Mouse (Mus musculus): ENCODE measurements around the gene Htr2b. TPM values are rescaled to one million over a fixed set of nuclear protein-coding genes. Genes with fewer than 3 reads are reported as not detected.

Gene Htr2b
- polyA plus RNA-seq, 1 experiment: not detected

- WGBS: 99% methylated on average over 2 of the region's 2 CpGs
- Histone ChIP-seq H3K27me3 (ENCODE audit: control insufficient read depth, insufficient read depth, low read length) (no peaks in the 10 kb centered on the region), H3K4me1 (ENCODE audit: control insufficient read depth, insufficient read depth, low read length) (no peaks in the 10 kb centered on the region), H3K27ac (ENCODE audit: insufficient read depth, low read length) (no peak overlapping the region), H3K4me3 (replicated peaks; ENCODE audit: insufficient read depth, low read depth, low read length) (no peak overlapping the region)
- TF ChIP-seq POLR2A (IDR thresholded peaks at IDR 0.05; ENCODE audit: borderline replicate concordance, insufficient read depth, low read length) (no peak), CTCF (IDR thresholded peaks at IDR 0.05; ENCODE audit: borderline replicate concordance, insufficient read depth, low read depth, low read length) (no peak)
- no peak for DNase-seq
Observed at GRCm38 (mm10) chr1:86076565-86076964, 35.2 kb downstream of the Htr2b start.

DNA sequence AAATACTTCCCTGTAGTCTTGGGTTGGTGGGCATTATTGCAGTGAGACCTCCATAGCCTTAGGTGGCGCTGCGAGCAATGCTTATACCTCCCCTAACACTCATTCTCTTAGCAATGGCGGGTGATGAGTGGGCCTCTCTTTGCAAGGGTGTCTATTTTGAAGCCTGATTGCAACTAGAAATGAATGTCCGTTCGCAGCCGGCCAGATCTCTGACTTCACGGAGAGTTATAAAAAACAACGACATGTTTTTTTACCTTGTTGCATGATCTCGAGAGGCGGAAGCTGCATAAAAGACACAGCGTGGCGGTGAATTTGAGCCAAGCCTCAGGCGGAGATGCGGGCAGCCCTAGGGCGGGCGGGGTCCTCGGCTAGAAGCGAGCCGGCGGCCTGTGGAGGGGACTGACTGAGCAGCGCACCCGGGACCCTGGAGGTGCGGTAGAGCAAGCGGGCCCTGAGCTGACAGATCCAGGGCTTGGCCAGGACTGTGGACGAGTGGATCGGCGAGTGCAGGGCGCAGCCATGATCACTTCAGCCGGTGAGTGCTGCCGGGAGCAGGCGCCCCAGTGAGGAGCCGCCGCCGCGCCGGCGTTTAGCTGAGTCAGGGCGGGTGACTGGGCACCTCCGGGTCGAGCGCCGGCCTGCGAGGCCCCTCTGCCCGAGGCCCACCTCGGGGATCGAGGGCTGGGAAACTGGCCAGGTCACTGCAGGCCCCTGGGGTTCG lies 47.3 kb downstream of the Htr2b start, which contains the start of gene Psmd1:
Gene Psmd1, plus strand, starts transcription at position 117 of the 721 bp plus-strand sequence.
- Histone ChIP-seq H3K4me3 (replicated peaks; ENCODE audit: insufficient read depth, low read depth, low read length) (peak within 1 kb of the TSS; percentile 83), H3K27me3 (ENCODE audit: control insufficient read depth, insufficient read depth, low read length) (no peaks in the 10 kb centered on the region), H3K4me1 (ENCODE audit: control insufficient read depth, insufficient read depth, low read length) (no peaks in the 10 kb centered on the region; the same call in 1 of the 2 replicates), H3K27ac (ENCODE audit: insufficient read depth, low read length) (peak within 1 kb of the TSS; percentile 84)
- DNase-seq: peak; percentile 84 to 92
- TF ChIP-seq CTCF (IDR thresholded peaks at IDR 0.05; ENCODE audit: borderline replicate concordance, insufficient read depth, low read depth, low read length) (peak; percentile 79), POLR2A (IDR thresholded peaks at IDR 0.05; ENCODE audit: borderline replicate concordance, insufficient read depth, low read length) (peak; percentile 53; the same call in 1 of the 2 replicates)
- WGBS: under 1% methylated on average over 47 of the region's 47 CpGs

GRCm38 (mm10) chr1:86062523-86062922 lies 49.2 kb downstream of the Htr2b start:
- no peaks in the 10 kb centered on the region; the same call in 1 of the 2 replicates for H3K4me1 ChIP-seq (ENCODE audit: control insufficient read depth, insufficient read depth, low read length)
- H3K4me3 ChIP-seq (replicated peaks; ENCODE audit: insufficient read depth, low read depth, low read length): no peak overlapping the region
- no peaks in the 10 kb centered on the region for H3K27me3 ChIP-seq (ENCODE audit: control insufficient read depth, insufficient read depth, low read length)
- WGBS: 70% methylated on average over 6 of the region's 6 CpGs
- no peak overlapping the region for H3K27ac ChIP-seq (ENCODE audit: insufficient read depth, low read length)
- no peak for DNase-seq
- no peak for TF ChIP-seq CTCF (IDR thresholded peaks at IDR 0.05; ENCODE audit: borderline replicate concordance, insufficient read depth, low read depth, low read length)
- no peak for TF ChIP-seq POLR2A (IDR thresholded peaks at IDR 0.05; ENCODE audit: borderline replicate concordance, insufficient read depth, low read length)

DNA sequence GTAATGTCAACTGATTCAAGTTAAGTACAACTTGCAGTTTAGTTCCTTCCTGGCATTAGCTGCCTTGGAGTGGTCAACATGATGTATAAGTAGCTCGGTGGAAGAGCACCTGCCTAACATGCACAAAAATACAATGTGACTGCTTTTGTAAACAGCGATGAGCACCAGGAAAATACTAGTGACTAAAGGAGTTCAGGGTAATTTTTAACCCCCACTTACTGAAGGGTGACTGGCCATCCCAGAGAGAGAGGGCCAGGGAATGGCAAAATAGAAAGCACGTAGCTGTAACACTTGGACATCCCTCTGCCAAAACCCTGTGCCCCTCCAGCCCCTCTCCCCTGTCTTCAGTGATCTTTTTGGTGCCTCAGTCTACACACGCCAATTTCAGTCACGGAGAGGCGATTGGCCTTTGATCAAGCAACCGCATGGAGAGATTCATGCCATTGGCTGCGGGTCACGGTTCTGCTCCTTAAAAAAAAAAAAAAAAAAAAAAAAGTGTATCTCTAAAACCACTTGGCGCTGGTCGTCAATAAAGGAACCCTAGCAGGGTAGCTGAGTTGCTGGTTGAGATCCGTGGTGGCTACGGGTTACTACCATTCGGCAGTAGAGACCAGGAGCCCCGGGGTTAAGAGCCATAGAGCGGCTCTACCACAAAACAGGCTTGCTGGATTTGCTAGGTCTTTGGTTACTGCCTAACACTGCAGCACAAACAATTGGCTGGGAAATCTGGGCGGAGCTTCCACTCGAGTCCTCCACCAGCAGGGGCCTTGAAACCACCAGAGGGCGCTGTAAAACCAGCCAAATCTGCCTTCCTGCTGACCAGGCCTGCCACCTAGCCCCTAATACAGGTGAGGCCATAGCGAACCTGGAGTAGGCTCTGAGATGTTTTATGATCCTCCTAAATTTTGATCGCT lies 52.7 kb downstream of the Htr2b start:
- Histone ChIP-seq H3K27me3 (ENCODE audit: control insufficient read depth, insufficient read depth, low read length) (no peaks in the 10 kb centered on the region), H3K4me1 (ENCODE audit: control insufficient read depth, insufficient read depth, low read length) (no peaks in the 10 kb centered on the region; the same call in 1 of the 2 replicates), H3K4me3 (replicated peaks; ENCODE audit: insufficient read depth, low read depth, low read length) (peak overlapping the region; percentile 77), H3K27ac (ENCODE audit: insufficient read depth, low read length) (peak overlapping the region; percentile 62; the same call in 1 of the 2 replicates)
- peak; percentile 95 to 97 for DNase-seq
- TF ChIP-seq POLR2A (IDR thresholded peaks at IDR 0.05; ENCODE audit: borderline replicate concordance, insufficient read depth, low read length) (peak; percentile 68; the same call in 1 of the 2 replicates), CTCF (IDR thresholded peaks at IDR 0.05; ENCODE audit: borderline replicate concordance, insufficient read depth, low read depth, low read length) (peak; percentile 83)
- WGBS: 10% methylated on average over 21 of the region's 21 CpGs

DNA sequence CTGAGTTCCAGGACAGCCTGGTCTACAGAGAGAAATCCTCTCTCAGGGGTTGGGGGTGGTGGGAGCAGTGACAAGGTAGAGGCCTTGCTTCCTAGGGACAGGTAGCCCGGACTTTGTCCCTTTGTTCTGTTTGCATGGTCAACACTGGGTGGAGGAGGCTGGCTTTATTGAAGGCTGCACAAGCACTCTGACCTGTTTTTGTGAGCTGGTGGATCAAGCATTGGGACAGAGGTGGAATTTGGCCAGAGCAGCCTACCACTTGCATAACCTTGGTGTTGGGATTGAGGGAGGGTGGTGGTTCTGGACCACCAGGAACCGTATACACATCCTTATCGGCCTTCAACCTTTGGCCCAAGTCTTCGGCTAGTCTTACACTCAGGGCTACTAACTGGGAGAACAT lies 55.5 kb downstream of the Htr2b start:
- Histone ChIP-seq H3K4me3 (replicated peaks; ENCODE audit: insufficient read depth, low read depth, low read length) (no peak overlapping the region), H3K27ac (ENCODE audit: insufficient read depth, low read length) (no peak overlapping the region), H3K27me3 (ENCODE audit: control insufficient read depth, insufficient read depth, low read length) (no peaks in the 10 kb centered on the region), H3K4me1 (ENCODE audit: control insufficient read depth, insufficient read depth, low read length) (peaks cover 8% of the 10 kb centered on the region)
- DNase-seq: no peak
- WGBS: 95% methylated on average over 4 of the region's 4 CpGs
- TF ChIP-seq POLR2A (IDR thresholded peaks at IDR 0.05; ENCODE audit: borderline replicate concordance, insufficient read depth, low read length) (no peak), CTCF (IDR thresholded peaks at IDR 0.05; ENCODE audit: borderline replicate concordance, insufficient read depth, low read depth, low read length) (no peak)

GRCm38 (mm10) chr1:86054943-86055342 lies 56.8 kb downstream of the Htr2b start:
- no peaks in the 10 kb centered on the region for H3K27me3 ChIP-seq (ENCODE audit: control insufficient read depth, insufficient read depth, low read length)
- TF ChIP-seq CTCF (IDR thresholded peaks at IDR 0.05; ENCODE audit: borderline replicate concordance, insufficient read depth, low read depth, low read length) (no peak), POLR2A (IDR thresholded peaks at IDR 0.05; ENCODE audit: borderline replicate concordance, insufficient read depth, low read length) (no peak)
- H3K4me3 ChIP-seq (replicated peaks; ENCODE audit: insufficient read depth, low read depth, low read length): no peak overlapping the region
- no peak overlapping the region for H3K27ac ChIP-seq (ENCODE audit: insufficient read depth, low read length)
- DNase-seq: no peak
- H3K4me1 ChIP-seq (ENCODE audit: control insufficient read depth, insufficient read depth, low read length): peaks cover 8% of the 10 kb centered on the region
- WGBS: 65% methylated on average over 3 of the region's 3 CpGs

- Histone ChIP-seq H3K27me3 (ENCODE audit: control insufficient read depth, insufficient read depth, low read length) (no peaks in the 10 kb centered on the region), H3K4me1 (ENCODE audit: control insufficient read depth, insufficient read depth, low read length) (peaks cover 8% of the 10 kb centered on the region), H3K4me3 (replicated peaks; ENCODE audit: insufficient read depth, low read depth, low read length) (no peak overlapping the region), H3K27ac (ENCODE audit: insufficient read depth, low read length) (no peak overlapping the region)
- 11% methylated on average over 12 of the region's 12 CpGs for WGBS
- TF ChIP-seq POLR2A (IDR thresholded peaks at IDR 0.05; ENCODE audit: borderline replicate concordance, insufficient read depth, low read length): no peak
- TF ChIP-seq CTCF (IDR thresholded peaks at IDR 0.05; ENCODE audit: borderline replicate concordance, insufficient read depth, low read depth, low read length): no peak
- DNase-seq: peak; percentile 85 to 86
Observed at GRCm38 (mm10) chr1:86053198-86053921, 58.4 kb downstream of the Htr2b start.

Other genes with a start within 250 kb of the Htr2b start
- gene Itm2c, start 217.7 kb downstream of the Htr2b start, polyA plus RNA-seq (2012; rRNA removed): 533 and 557 TPM in 2 replicates
- gene 4933407L21Rik, start 183.5 kb downstream of the Htr2b start, polyA plus RNA-seq (2012; rRNA removed): 4.3 and 5.3 TPM in 2 replicates
- 0.03 TPM in 2 replicates for gene Gpr55, start 151.0 kb downstream of the Htr2b start, polyA plus RNA-seq (2012; rRNA removed)
- gene Spata3, start 95.2 kb downstream of the Htr2b start, polyA plus RNA-seq (2012; rRNA removed): 0.95 and 1.0 TPM in 2 replicates
- gene 2810459M11Rik, start 66.1 kb downstream of the Htr2b start, polyA plus RNA-seq (2012; rRNA removed): 6.0 and 6.9 TPM in 2 replicates
- gene Psmd1, start 47.6 kb downstream of the Htr2b start, polyA plus RNA-seq (2012; rRNA removed): 81.1 and 84.2 TPM in 2 replicates
- 0.95 and 1.8 TPM in 2 replicates for gene Gm21972, start 21.7 kb upstream of the Htr2b start, polyA plus RNA-seq (2012; rRNA removed)
- 24.4 and 24.9 TPM in 2 replicates for gene Armc9, start 42.8 kb upstream of the Htr2b start, polyA plus RNA-seq (2012; rRNA removed)
- gene B3gnt7, start 190.9 kb upstream of the Htr2b start, polyA plus RNA-seq (2012; rRNA removed): 1.0 and 1.3 TPM in 2 replicates
- gene Ncl, start 247.4 kb upstream of the Htr2b start, polyA plus RNA-seq (2012; rRNA removed): 105 and 134 TPM in 2 replicates

Data from cerebellum, adult 2 months (tissue).